Mouse (Mus musculus) heart, adult 2 months (tissue): ENCODE data around the gene Rpgrip1l. TPM values are rescaled to one million over a fixed set of nuclear protein-coding genes. Genes with fewer than 3 reads are reported as not detected.
A peak's percentile ranks its signal among the peaks of the same experiment; 100 is the strongest.

ENCODE experiments used
- DNase-seq, 2 experiments: peaks; one replicate each; pipeline ENCODE4 v3.0.0; 2021
- H3K27ac ChIP-seq: fragments of 200-600 bp; 2 replicates; pipeline ENCODE4 v1.8.1; 2022
- H3K27me3 ChIP-seq: fragments of 200-500 bp; 2 replicates; pipeline ENCODE4 v1.6.1; 2012; ENCODE audit warnings: mild to moderate bottlenecking, low read length, inconsistent platforms, mixed read lengths; ENCODE audit not compliant: control insufficient read depth, insufficient read depth
- H3K36me3 ChIP-seq: fragments of 200-500 bp; 2 replicates; pipeline ENCODE4 v1.6.1; 2012; ENCODE audit warnings: low read length, inconsistent platforms; ENCODE audit not compliant: control insufficient read depth, insufficient read depth
- H3K4me1 ChIP-seq: fragments of 200-500 bp; 2 replicates; pipeline ENCODE4 v1.6.1; 2011; ENCODE audit warnings: low read length; ENCODE audit not compliant: control insufficient read depth, insufficient read depth
- H3K4me3 ChIP-seq: fragments of 200-600 bp; 2 replicates; pipeline ENCODE4 v1.8.1; 2022
- H3K79me2 ChIP-seq: fragments of 200-500 bp; replicated peaks from 2 replicates; pipeline ENCODE4 v1.6.1; 2012; ENCODE audit warnings: mild to moderate bottlenecking, inconsistent platforms, low read length, moderate library complexity, mixed read lengths; ENCODE audit not compliant: control insufficient read depth, insufficient read depth
- H3K9ac ChIP-seq: fragments of 200-500 bp; 2 replicates; pipeline ENCODE4 v1.6.1; 2012; ENCODE audit warnings: low read depth, mild to moderate bottlenecking, control low read depth, inconsistent platforms, low read length, mixed read lengths
- CTCF ChIP-seq: fragments of 200-600 bp; IDR thresholded peaks from 2 replicates; pipeline ENCODE4 v1.8.1; 2022; ENCODE audit warnings: antibody characterized with exemption, mild to moderate bottlenecking, moderate library complexity
- EP300 ChIP-seq: fragments of 200-500 bp; IDR thresholded peaks from 2 replicates; pipeline ENCODE4 v1.6.1; 2011; ENCODE audit warnings: low read depth, low read length, control low read depth; ENCODE audit not compliant: insufficient read depth
- POLR2A ChIP-seq: fragments of 200-500 bp; IDR thresholded peaks from 2 replicates; pipeline ENCODE4 v1.6.1; 2011; ENCODE audit warnings: mild to moderate bottlenecking, low read depth, low read length, control low read depth; ENCODE audit not compliant: insufficient read depth
- WGBS: fragments of 180-500 bp; shearing (Covaris S2); methylation state at CpG from one replicate; pipeline ENCODE4 v1.1.7; 2018; 5-methylcytosine and 5-hydroxymethylcytosine counted together
- intact Hi-C: fragments of 180-260 bp; cut with DNase I; formaldehyde crosslinking; loops from one replicate; pipeline ENCODE4 v1.15.1; 2025
- polyA plus RNA-seq: library from polyadenylated mRNA; depleted of rRNA; stranded (reverse); fragments of >200 nt; gene quantifications from 2 replicates; pipeline ENCODE4 v1.2.3, GENCODE M21; 2012
- total RNA-seq, 2 experiments: library from RNA; stranded (reverse); gene quantifications; 2 replicates each; pipeline ENCODE4 v1.2.3; 2021

Rpgrip1l gene
- total and polyA plus RNA-seq, 3 experiments = 0.88 to 3.6 (median 3.2) TPM

- no peak overlapping the region for H3K4me3 ChIP-seq
- no peak overlapping the region for H3K9ac ChIP-seq
- H3K27ac ChIP-seq = no peak overlapping the region
- H3K79me2 ChIP-seq = no peaks in the 10 kb centered on the region
- intact Hi-C loops = no loop called here
- DNase-seq = no peak
- H3K4me1 ChIP-seq = no peaks in the 10 kb centered on the region
- no peak for TF ChIP-seq POLR2A
- TF ChIP-seq CTCF = peak; percentile 37
- H3K27me3 ChIP-seq = no peaks in the 10 kb centered on the region
- 94% methylated on average over 2 of the region's 2 CpGs for WGBS
- no peaks in the 10 kb centered on the region for H3K36me3 ChIP-seq
Measured at GRCm38 (mm10) chr8:91276337-91276736, 36.7 kb downstream of the Rpgrip1l start.

GRCm38 (mm10) chr8:91273493-91273892 is 39.6 kb downstream of the Rpgrip1l start:
- intact Hi-C loops = no loop called here
- Histone ChIP-seq H3K27ac (no peak overlapping the region), H3K4me1 (no peaks in the 10 kb centered on the region), H3K79me2 (no peaks in the 10 kb centered on the region), H3K4me3 (no peak overlapping the region), H3K9ac (no peak overlapping the region), H3K27me3 (no peaks in the 10 kb centered on the region), H3K36me3 (no peaks in the 10 kb centered on the region)
- no peak for DNase-seq
- TF ChIP-seq CTCF = no peak
- no peak for TF ChIP-seq EP300
- no peak for TF ChIP-seq POLR2A
- 93% methylated on average over 5 of the region's 5 CpGs for WGBS

GRCm38 (mm10) chr8:91269374-91269958 is 43.6 kb downstream of the Rpgrip1l start:
- Histone ChIP-seq H3K27me3 (no peaks in the 10 kb centered on the region), H3K4me1 (no peaks in the 10 kb centered on the region), H3K79me2 (no peaks in the 10 kb centered on the region), H3K4me3 (no peak overlapping the region), H3K9ac (no peak overlapping the region), H3K27ac (no peak overlapping the region), H3K36me3 (no peaks in the 10 kb centered on the region)
- 76% methylated on average over 2 of the region's 2 CpGs for WGBS
- no peak for DNase-seq
- TF ChIP-seq EP300 (no peak), CTCF (no peak), POLR2A (no peak)
- intact Hi-C loops = no loop called here

- TF ChIP-seq EP300 (no peak), CTCF (no peak), POLR2A (no peak)
- no peaks in the 10 kb centered on the region for H3K4me1 ChIP-seq
- DNase-seq = no peak
Measured at GRCm38 (mm10) chr8:91264564-91264963, 48.5 kb downstream of the Rpgrip1l start.

GRCm38 (mm10) chr8:91263939-91264338 is 49.1 kb downstream of the Rpgrip1l start:
- H3K79me2 ChIP-seq = no peaks in the 10 kb centered on the region
- no peaks in the 10 kb centered on the region for H3K4me1 ChIP-seq
- no peak overlapping the region for H3K4me3 ChIP-seq
- intact Hi-C loops = no loop called here
- DNase-seq = no peak
- TF ChIP-seq EP300 = no peak
- WGBS = 80% methylated on average over 3 of the region's 3 CpGs
- H3K9ac ChIP-seq = no peak overlapping the region
- no peak overlapping the region for H3K27ac ChIP-seq
- no peaks in the 10 kb centered on the region for H3K27me3 ChIP-seq
- H3K36me3 ChIP-seq = no peaks in the 10 kb centered on the region

More at GRCm38 (mm10) chr8:91264564-91264963, 48.5 kb downstream of the Rpgrip1l start:
- H3K4me3 ChIP-seq = no peak overlapping the region
- no peaks in the 10 kb centered on the region for H3K27me3 ChIP-seq
- H3K9ac ChIP-seq = no peak overlapping the region
- H3K36me3 ChIP-seq = no peaks in the 10 kb centered on the region
- H3K79me2 ChIP-seq = no peaks in the 10 kb centered on the region
- H3K27ac ChIP-seq = no peak overlapping the region
- intact Hi-C loops = no loop called here

GRCm38 (mm10) chr8:91261598-91261997 is 51.5 kb downstream of the Rpgrip1l start:
- WGBS = 83% methylated on average over 2 of the region's 2 CpGs

More at GRCm38 (mm10) chr8:91261598-91261997, 51.5 kb downstream of the Rpgrip1l start:
- intact Hi-C loops = no loop called here
- H3K27ac ChIP-seq = no peak overlapping the region
- no peak overlapping the region for H3K4me3 ChIP-seq
- no peaks in the 10 kb centered on the region for H3K27me3 ChIP-seq
- H3K36me3 ChIP-seq = no peaks in the 10 kb centered on the region
- no peak overlapping the region for H3K9ac ChIP-seq
- no peak for DNase-seq
- H3K79me2 ChIP-seq = no peaks in the 10 kb centered on the region
- H3K4me1 ChIP-seq = no peaks in the 10 kb centered on the region
- TF ChIP-seq CTCF = peak; percentile 27
- no peak for TF ChIP-seq POLR2A
